Mouse (Mus musculus): ENCODE data around the gene Uqcrh.

Gene Uqcrh

GRCm38 (mm10) chr4:116074861-116075620 lies at the start of gene Uqcrh, which contains the start of gene Lrrc41:
Uqcrh (minus strand) TSS chr4:116075071.
Lrrc41 (plus strand) TSS chr4:116075269.
- DNase-seq, result peak; percentile 95 to 97

GRCm38 (mm10) chr4:116123602-116124519 lies 49.0 kb upstream of the Uqcrh start, which contains the start of the genes Rad54l and Pomgnt1:
Rad54l (minus strand) TSS chr4:116123690.
Pomgnt1 (plus strand) TSS chr4:116123840.
- DNase-seq, result peak; percentile 63 to 73

- DNase-seq, result no peak
These were observed 47.9 kb upstream of the Uqcrh start for GRCm38 (mm10) chr4:116122762-116123161.

- no peak for DNase-seq
These were observed 36.6 kb upstream of the Uqcrh start for GRCm38 (mm10) chr4:116111486-116111885.

GRCm38 (mm10) chr4:116110695-116111094 lies 35.8 kb upstream of the Uqcrh start:
- DNase-seq, result no peak

- DNase-seq, result no peak
These were observed 30.4 kb upstream of the Uqcrh start for GRCm38 (mm10) chr4:116105278-116105677.

GRCm38 (mm10) chr4:116100959-116101358 lies 26.1 kb upstream of the Uqcrh start:
- DNase-seq, result no peak

- no peak for DNase-seq
These were observed 22.3 kb upstream of the Uqcrh start for GRCm38 (mm10) chr4:116097211-116097610.

- peak in 1 of 2 experiments; percentile 5 for DNase-seq
These were observed 21.4 kb upstream of the Uqcrh start for GRCm38 (mm10) chr4:116096291-116096690.

- no peak for DNase-seq
These were observed 13.8 kb upstream of the Uqcrh start for GRCm38 (mm10) chr4:116088510-116089249.

GRCm38 (mm10) chr4:116077240-116078095 lies 2.6 kb upstream of the Uqcrh start:
- DNase-seq, result no peak

GRCm38 (mm10) chr4:116076369-116077231 lies 1.7 kb upstream of the Uqcrh start:
- DNase-seq, result peak; percentile 51 to 52

GRCm38 (mm10) chr4:116075631-116076368 lies 929 bp upstream of the Uqcrh start:
- DNase-seq, result peak; percentile 66 to 69

GRCm38 (mm10) chr4:116074145-116074675 lies 661 bp downstream of the Uqcrh start:
- no peak for DNase-seq

- no peak for DNase-seq
These were observed 1.7 kb downstream of the Uqcrh start for GRCm38 (mm10) chr4:116073146-116073545.

- no peak for DNase-seq
These were observed 4.8 kb downstream of the Uqcrh start for GRCm38 (mm10) chr4:116070116-116070515.

GRCm38 (mm10) chr4:116063855-116064254 lies 11.0 kb downstream of the Uqcrh start:
- no peak for DNase-seq

- DNase-seq, result no peak
These were observed 15.7 kb downstream of the Uqcrh start for GRCm38 (mm10) chr4:116059012-116059726.

- no peak for DNase-seq
These were observed 17.3 kb downstream of the Uqcrh start for GRCm38 (mm10) chr4:116057559-116057958.

Measured in cerebellum, postnatal 36 days (tissue).